Mouse (Mus musculus) neural tube, embryonic 14.5 days (tissue): ENCODE measurements around the gene Hdac5. TPM values are rescaled to one million over a fixed set of nuclear protein-coding genes. Genes with fewer than 3 reads are reported as not detected.

Experiments used
- ATAC-seq: fragments of 200-750 bp; cut with Nextera tagmentation; 2 replicates; pipeline ENCODE4 v1.8.0; 2017; ENCODE audit warnings: low read depth, mild to moderate bottlenecking, moderate TSS enrichment, moderate library complexity
- H3K27ac ChIP-seq: fragments of 300-500 bp; sonication (generic); 2 replicates; pipeline ENCODE4 v1.5.1; 2014; ENCODE audit warnings: low read depth, mild to moderate bottlenecking, control low read depth, low read length, moderate library complexity, mixed read lengths
- H3K27me3 ChIP-seq: fragments of 300-500 bp; sonication (generic); 2 replicates; pipeline ENCODE4 v1.6.1; 2014; ENCODE audit warnings: low read length; ENCODE audit not compliant: control insufficient read depth, insufficient read depth
- H3K36me3 ChIP-seq: fragments of 300-500 bp; sonication (generic); 2 replicates; pipeline ENCODE4 v1.6.1; 2014; ENCODE audit warnings: low read length, mixed read lengths; ENCODE audit not compliant: control insufficient read depth, insufficient read depth
- H3K4me1 ChIP-seq: fragments of 300-500 bp; sonication (generic); 2 replicates; pipeline ENCODE4 v1.6.1; 2014; ENCODE audit warnings: low read length; ENCODE audit not compliant: control insufficient read depth, insufficient read depth
- H3K4me2 ChIP-seq: fragments of 300-500 bp; sonication (generic); 2 replicates; pipeline ENCODE4 v1.6.1; 2014; ENCODE audit warnings: mild to moderate bottlenecking, low read depth, low read length, control low read depth
- H3K4me3 ChIP-seq: fragments of 300-500 bp; sonication (generic); 2 replicates; pipeline ENCODE4 v1.5.1; 2014; ENCODE audit warnings: low read depth, low read length, control low read depth, mixed read lengths
- H3K9ac ChIP-seq: fragments of 300-500 bp; sonication (generic); replicated peaks from 2 replicates; pipeline ENCODE4 v1.6.1; 2014; ENCODE audit warnings: low read depth, mild to moderate bottlenecking, control low read depth, low read length, mixed read lengths
- H3K9me3 ChIP-seq: fragments of 300-500 bp; sonication (generic); 2 replicates; pipeline ENCODE4 v1.6.1; 2016; ENCODE audit warnings: low read length; ENCODE audit not compliant: control insufficient read depth
- WGBS: fragments of 180-500 bp; shearing (Covaris S2); extraction: QIAGEN DNeasy Blood & Tissue Kit; methylation state at CpG from one replicate; pipeline ENCODE4 v1.1.7; 2014; 5-methylcytosine and 5-hydroxymethylcytosine counted together
- polyA plus RNA-seq: library from polyadenylated mRNA; unstranded; fragments of >200 nt; fragmentation: Nextera tagmentation; extraction: Ambion mirVana; gene quantifications from 2 replicates; pipeline ENCODE4 v1.2.1, GENCODE M21; 2014

Gene Hdac5
- polyA plus RNA-seq, 1 experiment from 2014 or later = 44.2 TPM

DNA sequence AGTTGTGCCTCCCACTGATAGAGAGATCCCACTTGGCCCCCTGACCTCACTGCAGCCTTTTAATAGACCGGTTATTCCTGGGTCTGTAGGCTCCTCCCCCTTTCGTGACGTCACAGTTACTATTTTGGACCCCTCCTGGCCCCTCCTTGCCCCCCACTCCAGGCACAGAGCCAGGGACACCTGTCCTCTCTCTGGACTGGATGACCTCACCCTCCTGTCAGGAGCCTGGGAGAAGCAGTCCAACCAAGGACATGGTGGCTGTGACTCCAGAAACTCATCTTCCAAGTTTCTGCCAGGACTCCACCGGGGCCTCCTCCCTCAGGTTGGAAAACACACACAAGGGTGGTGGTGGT is 10.0 kb downstream of the Hdac5 start:
- Histone ChIP-seq H3K27me3 (no peaks in the 10 kb centered on the region), H3K36me3 (0 out of 2 replicates have a peak, but pooled peaks cover 3% of the 10 kb centered on the region), H3K4me2 (no peak overlapping the region), H3K27ac (no peak overlapping the region), H3K9me3 (no peaks in the 10 kb centered on the region), H3K4me1 (peaks cover 52% of the 10 kb centered on the region), H3K4me3 (no peak overlapping the region), H3K9ac (no peak overlapping the region)
- WGBS = 74% methylated on average over 4 of the region's 4 CpGs
- no peak for ATAC-seq

DNA sequence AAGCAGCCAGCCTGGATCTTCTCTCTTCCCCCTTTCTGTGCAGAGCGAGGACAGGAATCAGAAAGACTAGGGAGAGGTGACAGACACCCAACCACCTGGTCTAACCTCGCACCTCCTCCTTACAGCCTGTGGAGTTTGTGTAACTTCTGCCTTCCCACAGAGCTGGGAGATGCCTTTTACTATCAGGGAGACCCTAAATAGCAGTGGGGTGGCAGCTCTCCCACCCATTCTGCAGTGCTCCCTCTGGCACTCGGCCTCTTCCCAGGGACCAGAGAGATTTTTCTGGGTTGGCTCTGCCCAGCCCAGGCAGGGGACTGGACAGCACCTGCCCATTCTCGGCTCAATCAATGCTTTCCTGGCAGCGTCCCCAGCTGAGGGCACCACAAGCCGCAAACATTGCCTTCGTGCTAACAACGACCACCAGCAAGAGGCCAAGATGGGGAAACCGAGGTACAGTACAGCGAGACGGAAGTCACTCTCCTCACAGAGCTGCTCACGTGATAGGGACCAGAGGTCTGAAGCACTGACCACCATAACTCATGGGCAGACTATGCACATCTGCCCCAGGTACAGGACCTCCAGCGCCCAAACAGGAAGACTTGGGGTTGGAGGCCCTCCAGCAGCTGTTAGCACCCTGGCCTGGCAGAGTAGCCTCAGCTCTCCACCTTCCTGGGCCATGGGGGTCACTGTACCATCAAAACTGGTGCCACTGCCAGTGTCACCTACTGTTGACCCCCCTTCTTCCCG is 10.5 kb downstream of the Hdac5 start:
- Histone ChIP-seq H3K9me3 (no peaks in the 10 kb centered on the region), H3K27me3 (no peaks in the 10 kb centered on the region), H3K4me3 (no peak overlapping the region), H3K4me1 (peaks cover 52% of the 10 kb centered on the region), H3K4me2 (peak overlapping the region; percentile 47; the same call in 1 of the 2 replicates), H3K9ac (no peak overlapping the region), H3K27ac (peak overlapping the region; percentile 64; the same call in 1 of the 2 replicates), H3K36me3 (0 out of 2 replicates have a peak, but pooled peaks cover 3% of the 10 kb centered on the region)
- ATAC-seq = no peak; the same call in 1 of the 2 replicates
- WGBS = 62% methylated on average over 14 of the region's 14 CpGs

DNA sequence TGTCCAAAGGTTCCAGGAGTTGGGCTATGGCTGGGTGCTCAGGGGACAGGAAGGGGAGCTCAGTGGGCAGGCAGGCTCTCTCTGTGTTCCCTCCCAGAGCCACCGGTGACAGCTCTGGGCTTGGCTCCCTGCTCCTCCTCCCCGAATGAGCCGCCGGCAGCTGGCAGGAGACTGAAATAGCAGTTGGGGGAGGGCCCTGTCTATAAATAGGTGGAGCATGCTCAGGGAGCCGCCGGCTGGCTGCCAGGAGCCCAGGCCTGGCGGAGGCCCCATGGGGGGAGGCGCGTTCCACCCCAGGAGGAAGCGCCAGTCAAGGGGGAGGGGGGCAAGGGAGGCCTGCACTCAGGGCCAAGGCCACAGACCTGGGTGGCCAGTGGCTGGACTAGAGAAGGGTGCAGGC is 11.2 kb downstream of the Hdac5 start:
- Histone ChIP-seq H3K4me2 (peak overlapping the region; percentile 47), H3K36me3 (0 out of 2 replicates have a peak, but pooled peaks cover 3% of the 10 kb centered on the region), H3K27ac (peak overlapping the region; percentile 64), H3K27me3 (no peaks in the 10 kb centered on the region), H3K9ac (peak overlapping the region; percentile 46), H3K9me3 (no peaks in the 10 kb centered on the region), H3K4me1 (peaks cover 52% of the 10 kb centered on the region), H3K4me3 (no peak overlapping the region)
- peak; percentile 78; the same call in 1 of the 2 replicates for ATAC-seq
- WGBS = 1% methylated on average over 10 of the region's 10 CpGs

DNA sequence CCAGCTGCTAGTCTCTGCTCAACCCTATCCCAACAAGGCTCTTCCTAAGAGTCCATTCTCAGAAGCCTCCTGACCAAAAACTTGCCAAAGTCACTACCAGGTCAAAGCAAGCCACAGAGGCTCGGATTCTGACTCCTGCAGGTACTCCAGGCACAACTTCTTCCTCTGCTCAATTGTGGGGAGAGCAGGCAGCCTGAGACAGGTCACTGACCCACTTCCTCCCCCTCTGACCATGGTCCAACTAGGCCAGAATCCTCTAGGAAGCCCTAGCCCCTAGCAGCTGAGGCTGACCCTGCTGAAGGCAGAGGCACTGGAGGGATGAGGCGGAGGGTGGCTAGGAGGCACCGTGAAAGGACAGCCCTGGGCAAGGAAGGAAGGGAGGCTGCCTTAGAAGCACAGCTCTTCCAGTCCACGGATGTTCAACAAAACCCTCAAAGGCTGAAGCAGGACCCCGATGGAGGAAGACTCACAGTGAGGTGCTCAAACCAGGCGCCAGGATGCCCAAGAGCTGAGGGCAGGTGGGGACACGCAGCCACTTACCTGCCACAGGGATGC is 12.0 kb downstream of the Hdac5 start:
- ATAC-seq = no peak
- Histone ChIP-seq H3K4me3 (no peak overlapping the region), H3K36me3 (0 out of 2 replicates have a peak, but pooled peaks cover 3% of the 10 kb centered on the region), H3K27ac (peak overlapping the region; percentile 64), H3K27me3 (no peaks in the 10 kb centered on the region), H3K9me3 (no peaks in the 10 kb centered on the region), H3K9ac (peak overlapping the region; percentile 46), H3K4me1 (peaks cover 47% of the 10 kb centered on the region), H3K4me2 (peak overlapping the region; percentile 47)
- WGBS = 77% methylated on average over 7 of the region's 7 CpGs

DNA sequence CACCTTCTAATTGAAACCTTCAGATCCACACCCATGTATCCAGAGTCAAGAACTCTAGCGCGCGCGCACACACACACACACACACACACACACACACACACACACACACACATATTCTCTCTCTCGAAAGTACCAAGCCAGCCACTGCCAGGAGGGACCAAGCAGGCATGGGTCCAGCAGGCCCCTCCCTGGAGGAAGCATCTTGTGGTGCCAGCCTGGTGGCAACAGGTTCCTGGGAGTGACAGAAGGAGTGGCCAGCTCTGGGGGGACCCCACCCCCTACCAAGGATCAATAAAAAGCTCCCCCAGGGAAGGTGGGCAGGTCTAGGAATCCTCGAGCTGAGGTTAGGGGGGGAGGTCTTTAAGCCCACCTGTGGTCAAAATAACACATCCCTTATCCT is 12.6 kb downstream of the Hdac5 start:
- 0 out of 2 replicates have a peak, but pooled peaks cover 3% of the 10 kb centered on the region for H3K36me3 ChIP-seq
- H3K4me3 ChIP-seq = no peak overlapping the region
- no peaks in the 10 kb centered on the region for H3K27me3 ChIP-seq
- peaks cover 47% of the 10 kb centered on the region for H3K4me1 ChIP-seq
- H3K9ac ChIP-seq = no peak overlapping the region; the same call in 1 of the 2 replicates
- H3K4me2 ChIP-seq = no peak overlapping the region
- 76% methylated on average over 6 of the region's 6 CpGs for WGBS
- H3K27ac ChIP-seq = no peak overlapping the region
- ATAC-seq = no peak
- no peaks in the 10 kb centered on the region for H3K9me3 ChIP-seq

DNA sequence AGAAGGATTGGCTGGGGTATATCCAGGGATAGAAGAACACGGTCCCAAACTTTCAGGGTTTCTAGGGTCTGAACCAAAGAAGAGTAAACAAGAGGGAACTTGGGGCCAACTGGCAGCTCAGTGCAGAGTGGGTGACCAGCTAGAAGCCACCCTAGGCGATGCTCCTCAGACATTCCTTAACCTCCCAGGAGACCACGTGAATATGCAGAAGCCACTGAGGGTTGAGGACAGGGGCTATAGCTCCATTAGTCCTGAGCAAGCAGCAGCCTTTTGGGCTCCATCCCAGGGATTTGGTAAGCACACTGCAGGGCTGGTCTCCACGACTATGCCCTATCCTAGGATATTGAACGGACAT is 13.1 kb downstream of the Hdac5 start:
- peaks cover 47% of the 10 kb centered on the region for H3K4me1 ChIP-seq
- no peak overlapping the region for H3K4me3 ChIP-seq
- 0 out of 2 replicates have a peak overlapping the region, but pooled peaks have one; percentile 22 for H3K27ac ChIP-seq
- H3K27me3 ChIP-seq = no peaks in the 10 kb centered on the region
- no peak overlapping the region; the same call in 1 of the 2 replicates for H3K4me2 ChIP-seq
- no peak overlapping the region for H3K9ac ChIP-seq
- no peak for ATAC-seq
- H3K36me3 ChIP-seq = 0 out of 2 replicates have a peak, but pooled peaks cover 3% of the 10 kb centered on the region
- no peaks in the 10 kb centered on the region for H3K9me3 ChIP-seq
- 58% methylated on average over 5 of the region's 5 CpGs for WGBS

DNA sequence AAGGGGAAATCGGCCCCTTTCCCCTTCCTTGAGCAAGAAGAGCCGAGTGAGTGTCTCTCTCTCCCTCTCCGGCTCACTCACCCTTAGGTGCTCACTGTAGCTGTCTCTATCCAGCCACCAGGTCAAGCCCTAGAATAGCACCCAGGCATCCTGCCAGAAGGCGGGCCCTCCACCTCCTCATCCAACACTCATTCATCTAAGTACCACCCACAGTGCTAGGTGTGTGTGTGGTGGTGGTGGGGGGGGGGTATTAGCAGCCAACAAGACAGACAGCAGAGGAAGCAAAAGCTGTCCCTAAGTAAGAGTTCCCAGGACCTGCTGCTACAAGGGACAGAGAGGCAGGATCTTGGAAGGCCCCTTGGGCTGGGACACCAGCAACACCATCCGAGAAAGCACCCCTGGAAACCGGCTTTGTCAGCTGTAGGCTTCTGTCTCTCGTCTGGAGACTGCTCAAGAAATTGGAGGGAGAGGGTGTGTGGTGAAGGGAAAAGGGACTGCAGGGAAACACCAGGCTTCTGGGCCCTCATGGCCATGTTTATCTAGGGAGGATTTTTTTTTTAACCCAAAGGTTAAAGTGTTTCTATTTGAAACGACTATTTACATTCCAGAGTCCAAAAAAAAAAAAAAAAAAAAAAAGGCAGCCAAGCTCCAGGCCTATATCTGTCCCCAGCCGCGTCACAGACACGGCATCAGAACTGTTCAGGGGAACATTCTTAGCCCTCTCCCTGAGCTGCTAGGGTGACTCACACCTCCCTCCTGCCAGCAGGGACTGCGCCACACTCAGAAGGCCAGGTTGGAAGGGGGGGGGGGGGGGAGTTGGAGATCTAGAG is 13.7 kb downstream of the Hdac5 start:
- ATAC-seq = no peak
- Histone ChIP-seq H3K4me1 (peaks cover 49% of the 10 kb centered on the region), H3K27ac (no peak overlapping the region), H3K36me3 (0 out of 2 replicates have a peak, but pooled peaks cover 3% of the 10 kb centered on the region), H3K9ac (no peak overlapping the region), H3K4me3 (no peak overlapping the region), H3K27me3 (no peaks in the 10 kb centered on the region), H3K4me2 (no peak overlapping the region; the same call in 1 of the 2 replicates), H3K9me3 (no peaks in the 10 kb centered on the region)
- 47% methylated on average over 12 of the region's 12 CpGs for WGBS

DNA sequence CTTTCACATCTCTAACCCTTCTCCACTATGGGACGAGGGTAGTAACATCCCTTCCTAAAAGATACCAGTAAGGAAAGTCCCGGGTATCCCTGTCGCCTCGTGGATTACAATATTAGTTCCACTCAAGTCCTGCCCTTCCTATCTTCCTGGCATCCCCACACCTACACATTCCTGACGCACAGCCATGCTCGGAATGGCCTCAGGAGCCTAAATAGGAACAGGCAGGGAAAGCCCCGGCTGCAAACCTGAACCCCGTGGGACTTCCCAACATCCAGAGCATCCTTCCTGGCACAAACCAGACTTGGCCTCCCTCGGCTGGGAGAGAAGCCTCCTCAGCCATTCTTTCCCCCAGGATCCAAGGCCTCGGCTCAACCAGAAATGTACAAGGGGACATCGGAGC is 14.5 kb downstream of the Hdac5 start:
- Histone ChIP-seq H3K36me3 (0 out of 2 replicates have a peak, but pooled peaks cover 3% of the 10 kb centered on the region), H3K4me2 (no peak overlapping the region), H3K9me3 (no peaks in the 10 kb centered on the region), H3K27me3 (no peaks in the 10 kb centered on the region), H3K4me3 (no peak overlapping the region), H3K9ac (no peak overlapping the region), H3K27ac (no peak overlapping the region), H3K4me1 (peaks cover 49% of the 10 kb centered on the region)
- ATAC-seq = no peak
- 74% methylated on average over 11 of the region's 11 CpGs for WGBS
